Mouse (Mus musculus): ENCODE results near the gene Rxrb. TPM values are rescaled to one million over a fixed set of nuclear protein-coding genes. Genes with fewer than 3 reads are reported as not detected.

Rxrb gene
- polyA plus RNA-seq, 1 experiment = 26.1 TPM

DNA sequence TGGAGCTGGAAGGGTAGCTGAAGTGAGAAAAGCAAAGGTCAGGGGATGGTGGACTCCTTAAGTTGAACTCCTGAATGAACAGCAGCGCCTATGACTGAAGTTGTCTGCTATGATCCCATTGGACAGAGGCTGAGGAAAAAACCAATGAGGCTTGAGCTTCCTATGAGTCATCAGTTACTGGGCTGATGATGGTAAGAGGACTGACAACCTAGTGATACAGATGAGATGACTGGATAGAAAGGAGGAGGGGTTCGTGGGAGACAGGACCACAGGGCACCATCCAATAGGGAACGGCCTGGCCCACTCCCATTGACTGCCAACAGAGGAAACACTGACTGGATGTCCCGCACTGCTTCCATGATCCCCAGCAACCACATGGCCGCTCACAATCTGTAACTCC is 48.0 kb downstream of the Rxrb start:
- Histone ChIP-seq H3K4me3 (ENCODE audit: insufficient read depth, low read length) (no peak overlapping the region), H3K27ac (ENCODE audit: insufficient read depth, low read length) (no peak overlapping the region), H3K4me1 (ENCODE audit: control insufficient read depth, insufficient read depth, low read length) (no peaks in the 10 kb centered on the region; the same call in 1 of the 2 replicates)
- no peak for TF ChIP-seq CTCF (IDR thresholded peaks at IDR 0.05; ENCODE audit: borderline replicate concordance, insufficient read depth, low read length)
- TF ChIP-seq POLR2A (IDR thresholded peaks at IDR 0.05; ENCODE audit: low read depth, low read length) = no peak

DNA sequence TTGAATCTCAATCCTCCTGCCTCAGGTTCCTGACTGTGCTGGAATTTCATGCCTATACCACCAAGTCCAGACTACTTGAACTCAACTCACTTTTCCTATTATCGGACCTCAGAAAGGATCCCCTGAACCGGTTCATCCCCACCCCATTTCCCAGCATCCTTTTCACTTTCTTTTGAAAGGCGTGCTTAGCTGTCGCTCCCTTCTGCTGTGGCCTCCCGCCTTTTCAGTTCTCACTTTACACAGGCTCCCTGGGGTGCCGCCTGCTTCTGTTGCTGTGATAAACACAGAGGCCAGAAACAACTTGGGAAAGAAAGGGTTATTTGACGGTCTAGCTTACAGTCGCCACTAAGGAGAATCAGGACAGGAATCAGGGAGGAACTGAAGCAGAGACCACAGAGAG is 51.5 kb downstream of the Rxrb start:
- Histone ChIP-seq H3K4me3 (ENCODE audit: insufficient read depth, low read length) (no peak overlapping the region), H3K4me1 (ENCODE audit: control insufficient read depth, insufficient read depth, low read length) (no peaks in the 10 kb centered on the region), H3K27ac (ENCODE audit: insufficient read depth, low read length) (no peak overlapping the region)
- TF ChIP-seq CTCF (IDR thresholded peaks at IDR 0.05; ENCODE audit: borderline replicate concordance, insufficient read depth, low read length) = no peak
- no peak for TF ChIP-seq POLR2A (IDR thresholded peaks at IDR 0.05; ENCODE audit: low read depth, low read length)

DNA sequence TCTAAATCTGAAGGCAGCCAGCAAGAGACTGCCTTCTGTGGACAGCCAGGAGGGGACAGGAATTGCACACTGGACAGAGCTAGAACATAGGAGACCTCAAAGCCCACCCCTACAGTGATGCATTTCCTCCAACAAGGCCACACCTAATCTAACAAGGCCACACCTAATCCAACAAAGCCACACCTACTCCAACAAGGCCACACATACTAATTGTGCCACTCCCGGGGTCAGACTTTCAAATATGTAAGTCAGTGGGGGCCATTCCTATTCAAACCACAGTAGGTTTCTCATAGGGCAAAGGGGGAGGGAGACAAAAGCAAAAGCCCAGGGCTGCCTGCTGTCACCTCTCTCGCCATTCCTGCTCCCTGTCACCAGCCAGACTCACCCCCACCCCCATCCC is 55.8 kb downstream of the Rxrb start:
- H3K4me3 ChIP-seq (ENCODE audit: insufficient read depth, low read length) = no peak overlapping the region
- H3K27ac ChIP-seq (ENCODE audit: insufficient read depth, low read length) = no peak overlapping the region
- TF ChIP-seq POLR2A (IDR thresholded peaks at IDR 0.05; ENCODE audit: low read depth, low read length) (no peak), CTCF (IDR thresholded peaks at IDR 0.05; ENCODE audit: borderline replicate concordance, insufficient read depth, low read length) (no peak)
- H3K4me1 ChIP-seq (ENCODE audit: control insufficient read depth, insufficient read depth, low read length) = no peaks in the 10 kb centered on the region

Other genes starting within 250 kb of the Rxrb start
- gene Angptl4, start 250.0 kb upstream of the Rxrb start, polyA plus RNA-seq (2011; ENCODE audit: insufficient read length, low read depth, missing spikeins) = 9.1 and 11.7 TPM in 2 replicates
- 5.6 and 6.1 TPM in 2 replicates for gene Kank3, start 221.3 kb upstream of the Rxrb start, polyA plus RNA-seq (2011; ENCODE audit: insufficient read length, low read depth, missing spikeins)
- gene Rps28, start 207.2 kb upstream of the Rxrb start, polyA plus RNA-seq (2011; ENCODE audit: insufficient read length, low read depth, missing spikeins) = 2,068 and 2,223 TPM in 2 replicates
- gene Ndufa7, start 207.2 kb upstream of the Rxrb start, polyA plus RNA-seq (2011; ENCODE audit: insufficient read length, low read depth, missing spikeins) = 212 and 232 TPM in 2 replicates
- 15.8 and 20.3 TPM in 2 replicates for gene Cd320, start 188.7 kb upstream of the Rxrb start, polyA plus RNA-seq (2011; ENCODE audit: insufficient read length, low read depth, missing spikeins)
- gene Gm7029, start 158.0 kb upstream of the Rxrb start, polyA plus RNA-seq (2011; ENCODE audit: insufficient read length, low read depth, missing spikeins) = not detected in 2 replicates
- 41.9 and 63.1 TPM in 2 replicates for gene Kifc1, start 141.2 kb upstream of the Rxrb start, polyA plus RNA-seq (2011; ENCODE audit: insufficient read length, low read depth, missing spikeins)
- gene Platr17, start 126.7 kb upstream of the Rxrb start, polyA plus RNA-seq (2011; ENCODE audit: insufficient read length, low read depth, missing spikeins) = not detected in 2 replicates
- gene Daxx, start 122.4 kb upstream of the Rxrb start, polyA plus RNA-seq (2011; ENCODE audit: insufficient read length, low read depth, missing spikeins) = 23.3 and 26.6 TPM in 2 replicates
- gene Tapbp, start 115.9 kb upstream of the Rxrb start, polyA plus RNA-seq (2011; ENCODE audit: insufficient read length, low read depth, missing spikeins) = 61.4 and 91.2 TPM in 2 replicates
- gene Zbtb22, start 115.9 kb upstream of the Rxrb start, polyA plus RNA-seq (2011; ENCODE audit: insufficient read length, low read depth, missing spikeins) = 20.3 and 22.2 TPM in 2 replicates
- 36.1 and 45.1 TPM in 2 replicates for gene Rgl2, start 102.3 kb upstream of the Rxrb start, polyA plus RNA-seq (2011; ENCODE audit: insufficient read length, low read depth, missing spikeins)
- 80.7 and 87.8 TPM in 2 replicates for gene Pfdn6, start 91.5 kb upstream of the Rxrb start, polyA plus RNA-seq (2011; ENCODE audit: insufficient read length, low read depth, missing spikeins)
- 20.3 and 20.5 TPM in 2 replicates for gene Wdr46, start 91.2 kb upstream of the Rxrb start, polyA plus RNA-seq (2011; ENCODE audit: insufficient read length, low read depth, missing spikeins)
- gene B3galt4, start 80.3 kb upstream of the Rxrb start, polyA plus RNA-seq (2011; ENCODE audit: insufficient read length, low read depth, missing spikeins) = 2.3 and 3.6 TPM in 2 replicates
- 34.0 and 35.7 TPM in 2 replicates for gene Vps52, start 76.0 kb upstream of the Rxrb start, polyA plus RNA-seq (2011; ENCODE audit: insufficient read length, low read depth, missing spikeins)
- 1,572 and 1,668 TPM in 2 replicates for gene Rps18, start 75.8 kb upstream of the Rxrb start, polyA plus RNA-seq (2011; ENCODE audit: insufficient read length, low read depth, missing spikeins)
- gene H2-K1, start 31.5 kb upstream of the Rxrb start, polyA plus RNA-seq (2011; ENCODE audit: insufficient read length, low read depth, missing spikeins) = 131 and 166 TPM in 2 replicates
- 12.2 and 13.8 TPM in 2 replicates for gene Ring1, start 7.1 kb upstream of the Rxrb start, polyA plus RNA-seq (2011; ENCODE audit: insufficient read length, low read depth, missing spikeins)
- gene H2-Ke6, start 3.8 kb upstream of the Rxrb start, polyA plus RNA-seq (2011; ENCODE audit: insufficient read length, low read depth, missing spikeins) = 16.7 and 16.9 TPM in 2 replicates
- 181 and 191 TPM in 2 replicates for gene Slc39a7, start 130 bp upstream of the Rxrb start, polyA plus RNA-seq (2011; ENCODE audit: insufficient read length, low read depth, missing spikeins)
- gene Col11a2, start 7.6 kb downstream of the Rxrb start, polyA plus RNA-seq (2011; ENCODE audit: insufficient read length, low read depth, missing spikeins) = 0.37 and 0.45 TPM in 2 replicates
- not detected in 2 replicates for gene H2-Oa, start 60.5 kb downstream of the Rxrb start, polyA plus RNA-seq (2011; ENCODE audit: insufficient read length, low read depth, missing spikeins)
- 8.2 and 10.0 TPM in 2 replicates for gene H2-DMa, start 87.7 kb downstream of the Rxrb start, polyA plus RNA-seq (2011; ENCODE audit: insufficient read length, low read depth, missing spikeins)
- gene Brd2, start 90.8 kb downstream of the Rxrb start, polyA plus RNA-seq (2011; ENCODE audit: insufficient read length, low read depth, missing spikeins) = 205 and 233 TPM in 2 replicates
- gene H2-DMb2, start 111.5 kb downstream of the Rxrb start, polyA plus RNA-seq (2011; ENCODE audit: insufficient read length, low read depth, missing spikeins) = not detected in 2 replicates
- 2.2 and 2.4 TPM in 2 replicates for gene H2-DMb1, start 121.3 kb downstream of the Rxrb start, polyA plus RNA-seq (2011; ENCODE audit: insufficient read length, low read depth, missing spikeins)
- gene Tap1, start 155.7 kb downstream of the Rxrb start, polyA plus RNA-seq (2011; ENCODE audit: insufficient read length, low read depth, missing spikeins) = 17.8 TPM in 2 replicates
- 2.7 and 11.9 TPM in 2 replicates for gene Psmb9, start 156.0 kb downstream of the Rxrb start, polyA plus RNA-seq (2011; ENCODE audit: insufficient read length, low read depth, missing spikeins)
- 16.1 and 18.8 TPM in 2 replicates for gene Psmb8, start 165.9 kb downstream of the Rxrb start, polyA plus RNA-seq (2011; ENCODE audit: insufficient read length, low read depth, missing spikeins)
- 25.6 and 25.7 TPM in 2 replicates for gene Tap2, start 171.7 kb downstream of the Rxrb start, polyA plus RNA-seq (2011; ENCODE audit: insufficient read length, low read depth, missing spikeins)
- gene H2-Ob, start 207.1 kb downstream of the Rxrb start, polyA plus RNA-seq (2011; ENCODE audit: insufficient read length, low read depth, missing spikeins) = not detected in 2 replicates
- gene H2-Ab1, start 225.9 kb downstream of the Rxrb start, polyA plus RNA-seq (2011; ENCODE audit: insufficient read length, low read depth, missing spikeins) = not detected in 2 replicates